Mouse (Mus musculus) brown adipose tissue, adult 24 weeks (tissue): ENCODE measurements around the gene Gabrb2. TPM values are rescaled to one million over a fixed set of nuclear protein-coding genes. Genes with fewer than 3 reads are reported as not detected.

Experiments used
- H3K27ac ChIP-seq: fragments of 200-500 bp; replicated peaks from 2 replicates; pipeline ENCODE4 v1.5.1; 2012; ENCODE audit warnings: low read depth, mild to moderate bottlenecking, low read length
- H3K4me1 ChIP-seq: fragments of 200-500 bp; 2 replicates; pipeline ENCODE4 v1.6.1; 2012; ENCODE audit warnings: low read length, mixed read lengths; ENCODE audit not compliant: control insufficient read depth, insufficient read depth, insufficient read length
- H3K4me3 ChIP-seq: fragments of 200-500 bp; 2 replicates; pipeline ENCODE4 v1.5.1; 2012; ENCODE audit warnings: low read depth, mild to moderate bottlenecking, low read length, moderate library complexity; ENCODE audit not compliant: insufficient read depth
- polyA plus RNA-seq: library from polyadenylated mRNA; stranded (reverse); fragments of >200 nt; gene quantifications from 2 replicates; pipeline ENCODE4 v1.2.4, GENCODE M21; 2012; ENCODE audit not compliant: missing spikeins, insufficient read depth, insufficient read length

The Gabrb2 gene
- polyA plus RNA-seq, 1 experiment: not detected

DNA sequence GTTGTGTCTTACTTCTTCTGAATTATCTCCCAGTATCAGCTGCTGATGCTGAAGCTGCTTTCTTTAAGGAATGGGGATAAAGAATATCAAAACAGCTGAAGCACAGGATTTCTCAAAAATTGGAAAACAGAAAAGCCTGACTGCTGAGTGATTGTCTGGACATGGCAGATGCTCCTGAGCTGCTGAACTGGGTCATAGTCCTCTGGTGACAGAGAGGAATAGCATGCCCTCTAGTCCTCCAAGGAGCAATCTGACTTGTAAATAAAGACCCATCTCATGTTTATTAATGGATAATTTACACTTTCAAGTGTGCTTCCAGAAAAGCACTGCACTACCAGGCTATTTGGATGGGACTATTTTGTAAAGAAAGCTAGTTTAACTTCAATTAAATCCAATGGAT is 68.1 kb downstream of the Gabrb2 start:
- H3K4me3 ChIP-seq: no peak overlapping the region
- H3K4me1 ChIP-seq: no peaks in the 10 kb centered on the region
- no peak overlapping the region for H3K27ac ChIP-seq

- no peak overlapping the region for H3K4me3 ChIP-seq
Measured at GRCm38 (mm10) chr11:42501166-42501565, 81.6 kb downstream of the Gabrb2 start.

GRCm38 (mm10) chr11:42505436-42505835 is 85.9 kb downstream of the Gabrb2 start:
- Histone ChIP-seq H3K4me3 (no peak overlapping the region), H3K27ac (no peak overlapping the region), H3K4me1 (no peaks in the 10 kb centered on the region)

More at GRCm38 (mm10) chr11:42501166-42501565, 81.6 kb downstream of the Gabrb2 start:
- Histone ChIP-seq H3K27ac (no peak overlapping the region), H3K4me1 (no peaks in the 10 kb centered on the region)

GRCm38 (mm10) chr11:42505911-42506310 is 86.4 kb downstream of the Gabrb2 start:
- no peak overlapping the region for H3K27ac ChIP-seq
- no peaks in the 10 kb centered on the region for H3K4me1 ChIP-seq
- H3K4me3 ChIP-seq: no peak overlapping the region

GRCm38 (mm10) chr11:42521960-42522359 is 102.4 kb downstream of the Gabrb2 start:
- Histone ChIP-seq H3K4me3 (no peak overlapping the region), H3K4me1 (no peaks in the 10 kb centered on the region), H3K27ac (no peak overlapping the region)

- H3K4me1 ChIP-seq: no peaks in the 10 kb centered on the region
- no peak overlapping the region for H3K4me3 ChIP-seq
- H3K27ac ChIP-seq: no peak overlapping the region
Measured at GRCm38 (mm10) chr11:42528226-42528881, 108.8 kb downstream of the Gabrb2 start.

DNA sequence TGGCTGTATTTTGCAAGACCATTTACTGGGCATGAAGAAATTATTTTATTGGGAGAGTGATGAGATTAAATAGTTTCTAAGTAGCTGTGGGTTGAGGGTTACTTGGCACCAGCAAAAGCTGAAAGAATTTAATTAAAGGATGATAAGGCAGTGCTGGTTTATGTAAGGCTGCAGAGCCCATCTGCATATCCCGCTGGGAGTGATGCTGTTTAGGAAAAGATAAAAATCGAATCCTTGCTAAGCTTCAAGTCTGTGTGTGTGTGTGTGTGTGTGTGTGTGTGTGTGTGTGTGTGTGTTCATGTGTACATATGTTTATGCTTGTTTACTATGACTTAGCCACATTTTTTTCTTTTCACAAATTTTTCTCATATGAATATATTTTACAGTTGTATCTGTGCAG is 113.0 kb downstream of the Gabrb2 start:
- Histone ChIP-seq H3K4me3 (no peak overlapping the region), H3K4me1 (no peaks in the 10 kb centered on the region), H3K27ac (no peak overlapping the region)

DNA sequence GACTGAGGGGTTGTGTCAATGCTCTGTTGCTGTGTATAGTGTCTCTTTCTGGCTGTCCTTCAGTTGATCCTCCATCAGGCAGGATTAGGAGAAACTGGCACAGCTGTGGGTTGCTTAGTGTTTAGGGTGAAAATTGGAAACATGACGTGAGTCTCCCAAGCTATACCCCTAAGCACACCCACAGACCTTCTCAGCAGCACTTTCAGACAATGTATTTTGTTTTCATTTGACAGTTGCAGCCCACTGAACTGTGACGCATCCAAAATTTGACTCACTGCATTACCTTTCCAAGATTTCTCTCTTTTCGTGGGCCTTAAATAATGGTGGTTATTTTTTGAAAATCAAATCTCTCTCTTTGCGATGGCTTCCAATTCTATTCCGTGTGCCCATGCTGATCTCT is 115.7 kb downstream of the Gabrb2 start:
- no peak overlapping the region for H3K27ac ChIP-seq
- no peak overlapping the region for H3K4me3 ChIP-seq
- no peaks in the 10 kb centered on the region for H3K4me1 ChIP-seq

GRCm38 (mm10) chr11:42535861-42536260 is 116.3 kb downstream of the Gabrb2 start:
- no peak overlapping the region for H3K27ac ChIP-seq
- H3K4me1 ChIP-seq: no peaks in the 10 kb centered on the region
- H3K4me3 ChIP-seq: no peak overlapping the region

GRCm38 (mm10) chr11:42542861-42543260 is 123.3 kb downstream of the Gabrb2 start:
- no peaks in the 10 kb centered on the region for H3K4me1 ChIP-seq
- H3K27ac ChIP-seq: no peak overlapping the region
- H3K4me3 ChIP-seq: no peak overlapping the region

DNA sequence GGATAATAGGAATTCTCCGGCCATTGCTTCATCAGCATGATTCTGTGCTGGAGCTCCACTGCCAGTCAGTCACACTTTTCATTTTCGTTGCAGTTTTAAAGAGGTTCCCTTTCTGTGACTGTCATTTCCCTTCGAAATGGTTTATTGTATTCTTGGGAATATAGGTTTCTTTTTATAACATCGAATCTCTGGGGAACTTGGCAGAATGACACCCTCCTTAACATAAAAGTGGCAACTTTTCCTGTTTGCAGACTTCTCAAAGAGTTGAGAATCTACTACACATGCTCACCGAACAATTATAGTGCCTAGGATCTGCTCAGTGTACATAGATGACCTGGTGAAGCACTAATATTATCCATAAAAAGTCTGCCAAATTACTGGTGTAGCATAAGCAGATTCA is 146.5 kb downstream of the Gabrb2 start:
- Histone ChIP-seq H3K4me3 (no peak overlapping the region), H3K4me1 (no peaks in the 10 kb centered on the region), H3K27ac (no peak overlapping the region)

DNA sequence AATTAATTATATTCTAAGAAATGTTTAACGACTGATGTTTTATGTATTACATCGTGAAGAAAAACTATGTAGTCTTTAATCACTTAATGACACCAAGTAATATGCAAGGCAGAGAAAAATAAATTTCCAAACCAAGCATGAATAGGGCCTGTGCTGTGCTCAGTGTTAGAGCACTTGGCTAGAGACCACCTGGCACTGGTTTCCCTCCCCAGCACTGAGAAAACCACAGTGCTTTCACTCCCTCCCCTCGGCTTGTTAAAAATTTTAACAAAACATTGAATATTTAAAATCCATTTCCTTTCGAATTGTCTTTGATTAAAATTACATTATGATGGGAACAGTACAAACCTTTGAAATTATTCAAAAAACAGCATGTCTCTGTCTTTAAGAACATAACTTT is 151.9 kb downstream of the Gabrb2 start:
- Histone ChIP-seq H3K4me3 (no peak overlapping the region), H3K4me1 (no peaks in the 10 kb centered on the region), H3K27ac (no peak overlapping the region)

GRCm38 (mm10) chr11:42575146-42575873 is 155.8 kb downstream of the Gabrb2 start:
- Histone ChIP-seq H3K27ac (no peak overlapping the region), H3K4me1 (no peaks in the 10 kb centered on the region), H3K4me3 (no peak overlapping the region)

DNA sequence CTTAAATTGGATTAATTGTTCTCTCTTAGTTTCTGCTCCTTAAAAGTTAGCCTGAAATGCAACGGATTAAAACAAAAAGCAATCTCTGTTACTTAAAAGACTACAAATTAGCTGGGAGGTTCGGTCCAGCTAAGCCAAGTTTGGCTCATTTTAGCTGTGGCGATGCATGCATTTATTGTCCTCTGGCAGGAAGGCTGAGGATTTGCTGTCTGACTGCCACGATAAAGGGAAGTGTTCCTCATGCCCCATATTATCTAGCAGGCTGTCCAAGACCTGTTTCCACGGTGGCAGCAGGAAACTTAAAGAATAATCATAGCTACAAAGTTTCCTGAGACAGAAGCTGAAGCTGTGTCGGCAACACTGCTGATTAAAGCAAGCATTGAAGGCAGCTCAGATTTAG is 160.2 kb downstream of the Gabrb2 start:
- Histone ChIP-seq H3K4me3 (no peak overlapping the region), H3K27ac (no peak overlapping the region)

GRCm38 (mm10) chr11:42581123-42581522 is 161.6 kb downstream of the Gabrb2 start:
- Histone ChIP-seq H3K4me3 (no peak overlapping the region), H3K27ac (no peak overlapping the region), H3K4me1 (no peaks in the 10 kb centered on the region)

More for the DNA sequence above, 160.2 kb downstream of the Gabrb2 start:
- H3K4me1 ChIP-seq: no peaks in the 10 kb centered on the region

DNA sequence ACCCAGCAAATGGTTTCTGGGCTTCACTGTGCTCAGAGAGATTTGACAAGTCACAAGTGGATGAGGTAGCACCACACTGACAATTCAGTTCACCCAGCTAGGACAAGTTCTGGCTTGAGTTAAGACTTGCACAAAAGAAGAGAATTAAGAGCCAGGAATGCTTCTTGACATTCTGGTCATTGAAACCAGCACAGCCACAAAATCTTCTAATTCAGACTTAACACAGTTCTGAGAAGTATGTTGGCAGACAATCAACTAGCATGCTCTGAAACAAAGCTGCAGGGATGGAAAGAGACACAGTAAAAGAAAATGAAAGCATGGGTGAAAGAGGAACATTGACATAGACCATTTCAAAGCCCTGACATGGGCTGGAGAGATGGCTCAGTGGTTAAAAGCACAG is 162.2 kb downstream of the Gabrb2 start:
- no peak overlapping the region for H3K27ac ChIP-seq
- no peaks in the 10 kb centered on the region for H3K4me1 ChIP-seq
- H3K4me3 ChIP-seq: no peak overlapping the region
